Mouse (Mus musculus) liver, embryonic 15.5 days (tissue): ENCODE data around the gene Nap1l5. TPM values are rescaled to one million over a fixed set of nuclear protein-coding genes. Genes with fewer than 3 reads are reported as not detected.
"Not testable (repeated sequence)": the region's sequence is repeated elsewhere in the genome, so short reads cannot be mapped to it uniquely, and the experiment has no call there.

ENCODE experiments used
- ATAC-seq: fragments of 200-750 bp; cut with Nextera tagmentation; 2 replicates; pipeline ENCODE4 v1.8.0; 2017; ENCODE audit warnings: moderate number of reproducible peaks, mild to moderate bottlenecking, moderate library complexity; ENCODE audit not compliant: insufficient read depth
- H3K27ac ChIP-seq: fragments of 300-500 bp; sonication (generic); replicated peaks from 2 replicates; pipeline ENCODE4 v1.5.1; 2015; ENCODE audit warnings: mild to moderate bottlenecking, inconsistent platforms
- H3K27me3 ChIP-seq: fragments of 300-500 bp; sonication (generic); 2 replicates; pipeline ENCODE4 v1.6.1; 2015; ENCODE audit warnings: mild to moderate bottlenecking, inconsistent platforms
- H3K36me3 ChIP-seq: fragments of 300-500 bp; sonication (generic); replicated peaks from 2 replicates; pipeline ENCODE4 v1.6.1; 2015; ENCODE audit warnings: moderate library complexity, mild to moderate bottlenecking, inconsistent platforms
- H3K4me1 ChIP-seq: fragments of 300-500 bp; sonication (generic); replicated peaks from 2 replicates; pipeline ENCODE4 v1.6.1; 2015; ENCODE audit warnings: inconsistent platforms
- H3K4me2 ChIP-seq: fragments of 300-500 bp; sonication (generic); 2 replicates; pipeline ENCODE4 v1.6.1; 2015; ENCODE audit warnings: moderate library complexity, mild to moderate bottlenecking, inconsistent platforms
- H3K4me3 ChIP-seq: fragments of 300-500 bp; sonication (generic); replicated peaks from 2 replicates; pipeline ENCODE4 v1.5.1; 2015; ENCODE audit warnings: mild to moderate bottlenecking, inconsistent platforms
- H3K9ac ChIP-seq: fragments of 300-500 bp; sonication (generic); 2 replicates; pipeline ENCODE4 v1.6.1; 2015; ENCODE audit warnings: moderate library complexity, mild to moderate bottlenecking, inconsistent platforms
- H3K9me3 ChIP-seq: fragments of 300-500 bp; sonication (generic); replicated peaks from 2 replicates; pipeline ENCODE4 v1.6.1; 2016; ENCODE audit warnings: inconsistent platforms
- WGBS: fragments of 180-500 bp; shearing (Covaris S2); methylation state at CpG from one replicate; pipeline ENCODE4 v1.1.7; 2015; ENCODE audit warnings: mixed read lengths; ENCODE audit not compliant: insufficient replicate concordance; 5-methylcytosine and 5-hydroxymethylcytosine counted together
- polyA plus RNA-seq: library from polyadenylated mRNA; unstranded; fragments of >200 nt; fragmentation: Nextera tagmentation; extraction: Ambion mirVana; gene quantifications from 2 replicates; pipeline ENCODE4 v1.2.1, GENCODE M21; 2015

The Nap1l5 gene
- polyA plus RNA-seq, 1 experiment from 2014 or later: 0.06 TPM

GRCm38 (mm10) chr6:58879572-58879971, 27.3 kb downstream of the Nap1l5 start:
- H3K4me1 ChIP-seq: no peaks in the 10 kb centered on the region
- no peaks in the 10 kb centered on the region for H3K36me3 ChIP-seq
- no peak overlapping the region for H3K27ac ChIP-seq
- no peak overlapping the region for H3K4me3 ChIP-seq
- H3K9ac ChIP-seq: no peak overlapping the region
- no peak for ATAC-seq
- H3K9me3 ChIP-seq: no peaks in the 10 kb centered on the region
- H3K27me3 ChIP-seq: no peaks in the 10 kb centered on the region
- H3K4me2 ChIP-seq: no peak overlapping the region
- 58% methylated on average over 4 of the region's 4 CpGs for WGBS

GRCm38 (mm10) chr6:58867858-58868257, 39.0 kb downstream of the Nap1l5 start:
- H3K36me3 ChIP-seq, H3K27ac ChIP-seq, H3K9ac ChIP-seq, H3K9me3 ChIP-seq, H3K27me3 ChIP-seq, H3K4me3 ChIP-seq, ATAC-seq, H3K4me1 ChIP-seq, H3K4me2 ChIP-seq: not testable (repeated sequence)
- 78% methylated on average over 6 of the region's 6 CpGs for WGBS

GRCm38 (mm10) chr6:58863631-58864235, 43.1 kb downstream of the Nap1l5 start:
- no peak overlapping the region for H3K9ac ChIP-seq
- no peak for ATAC-seq
- no peak overlapping the region for H3K4me3 ChIP-seq
- no peaks in the 10 kb centered on the region for H3K27me3 ChIP-seq
- H3K4me2 ChIP-seq: no peak overlapping the region
- H3K36me3 ChIP-seq: no peaks in the 10 kb centered on the region
- H3K9me3 ChIP-seq: no peaks in the 10 kb centered on the region
- H3K27ac ChIP-seq: no peak overlapping the region
- WGBS: 68% methylated on average over 4 of the region's 4 CpGs
- H3K4me1 ChIP-seq: no peaks in the 10 kb centered on the region

GRCm38 (mm10) chr6:58862446-58862993, 44.4 kb downstream of the Nap1l5 start:
- Histone ChIP-seq H3K9ac (no peak overlapping the region), H3K36me3 (no peaks in the 10 kb centered on the region), H3K4me3 (no peak overlapping the region), H3K4me2 (no peak overlapping the region), H3K27me3 (no peaks in the 10 kb centered on the region), H3K4me1 (no peaks in the 10 kb centered on the region), H3K27ac (no peak overlapping the region), H3K9me3 (no peaks in the 10 kb centered on the region)
- WGBS: 77% methylated on average over 9 of the region's 9 CpGs
- no peak for ATAC-seq

- H3K4me2 ChIP-seq: no peak overlapping the region
- H3K9me3 ChIP-seq: no peaks in the 10 kb centered on the region
- no peaks in the 10 kb centered on the region for H3K4me1 ChIP-seq
- no peak for ATAC-seq
- H3K36me3 ChIP-seq: no peaks in the 10 kb centered on the region
- H3K27ac ChIP-seq: no peak overlapping the region
- no peak overlapping the region for H3K9ac ChIP-seq
- H3K27me3 ChIP-seq: no peaks in the 10 kb centered on the region
- 78% methylated on average over 4 of the region's 4 CpGs for WGBS
- no peak overlapping the region for H3K4me3 ChIP-seq
Measured at GRCm38 (mm10) chr6:58859517-58859916, 47.4 kb downstream of the Nap1l5 start.

- Histone ChIP-seq H3K9ac (no peak overlapping the region), H3K4me2 (no peak overlapping the region), H3K4me3 (no peak overlapping the region), H3K36me3 (no peaks in the 10 kb centered on the region), H3K27me3 (no peaks in the 10 kb centered on the region), H3K27ac (no peak overlapping the region), H3K9me3 (no peaks in the 10 kb centered on the region), H3K4me1 (no peaks in the 10 kb centered on the region)
- no peak for ATAC-seq
- WGBS: 59% methylated on average over 2 of the region's 2 CpGs
Measured at GRCm38 (mm10) chr6:58856494-58856893, 50.4 kb downstream of the Nap1l5 start.

- no peaks in the 10 kb centered on the region for H3K4me1 ChIP-seq
- ATAC-seq: no peak
- no peak overlapping the region for H3K4me2 ChIP-seq
- no peak overlapping the region for H3K4me3 ChIP-seq
- WGBS: 75% methylated on average over 10 of the region's 10 CpGs
- no peaks in the 10 kb centered on the region for H3K27me3 ChIP-seq
- H3K9me3 ChIP-seq: no peaks in the 10 kb centered on the region
- H3K9ac ChIP-seq: no peak overlapping the region
- no peak overlapping the region for H3K27ac ChIP-seq
- no peaks in the 10 kb centered on the region for H3K36me3 ChIP-seq
Measured at GRCm38 (mm10) chr6:58855676-58856367, 51.1 kb downstream of the Nap1l5 start.

Other genes starting within 250 kb of the Nap1l5 start
- gene Herc3, start 75.6 kb downstream of the Nap1l5 start, polyA plus RNA-seq: 2.4 and 2.9 TPM in 2 replicates
- gene Fam13a, start 117.5 kb upstream of the Nap1l5 start, polyA plus RNA-seq: 2.4 and 2.7 TPM in 2 replicates